Mouse (Mus musculus): ENCODE measurements at regions not wholly inside any gene's neighbourhood (a gene's known extent, or its start where the extent isn't known, plus 50 kb on each side); places are given as distances from the start of the nearest gene placed in this dataset.

DNA sequence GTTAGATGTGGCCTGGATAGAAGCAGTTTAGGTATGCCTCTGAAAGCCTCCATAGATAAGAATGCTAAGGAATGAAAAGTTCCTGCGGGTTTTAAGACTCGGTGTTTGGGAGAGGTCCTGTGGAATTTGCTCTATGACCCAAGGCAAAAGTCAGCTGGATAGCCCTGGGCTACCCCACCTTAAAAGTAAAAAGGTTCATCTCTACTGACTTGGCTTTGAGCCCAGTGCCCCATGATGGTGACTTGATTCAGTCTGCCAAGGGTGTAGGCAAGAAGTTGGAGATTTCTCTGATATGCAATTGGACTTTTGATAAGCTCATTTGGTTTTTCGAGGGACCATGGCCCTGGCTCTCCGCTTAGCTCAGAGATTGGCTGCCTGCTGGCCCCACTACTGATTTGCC, 78.8 kb upstream of the Herc3 start:
- no peak for ATAC-seq (ENCODE audit: low FRiP score, low read depth)
- Histone ChIP-seq H3K27me3 (no peaks in the 10 kb centered on the region), H3K36me3 (no peaks in the 10 kb centered on the region), H3K4me3 (no peak overlapping the region), H3K9me3 (no peaks in the 10 kb centered on the region), H3K9ac (replicated peaks) (no peak overlapping the region), H3K27ac (replicated peaks) (no peak overlapping the region), H3K4me1 (no peaks in the 10 kb centered on the region), H3K4me2 (replicated peaks) (no peak overlapping the region)
- WGBS, result 93% methylated on average over 4 of the region's 4 CpGs

DNA sequence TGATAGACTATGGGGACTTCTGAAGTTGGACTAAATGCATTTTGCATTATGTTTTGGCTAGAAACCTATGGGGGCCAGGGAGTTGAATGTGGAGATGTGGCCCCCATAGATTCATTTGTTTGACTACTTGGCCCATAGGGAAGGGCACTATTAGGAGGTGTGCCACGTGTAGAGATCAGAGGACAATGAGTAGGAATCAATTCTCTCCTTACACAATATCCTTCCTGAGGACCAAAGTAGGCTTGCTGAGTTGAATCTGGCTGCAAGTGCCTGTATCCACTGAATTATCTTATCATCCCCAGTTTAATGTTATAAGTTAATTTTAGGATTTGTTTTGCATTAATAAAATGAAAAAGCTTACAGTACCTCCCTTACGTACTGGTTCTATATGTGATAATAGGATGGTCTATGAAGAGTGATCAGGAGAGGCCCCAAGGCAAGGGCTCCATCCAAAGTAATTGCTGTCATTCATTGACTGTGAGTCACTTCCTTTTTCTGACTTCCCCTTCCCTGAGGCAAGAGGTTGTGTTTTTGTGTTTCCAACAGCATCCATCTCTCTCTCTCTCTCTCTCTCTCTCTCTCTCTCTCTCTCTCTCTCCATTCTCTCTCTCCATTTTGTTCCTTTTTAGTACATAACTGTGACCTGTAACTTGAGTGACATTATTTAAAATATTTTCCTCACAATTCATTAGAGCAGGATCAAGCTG, 74.8 kb upstream of the Herc3 start:
- Histone ChIP-seq H3K4me2 (replicated peaks) (no peak overlapping the region), H3K9ac (replicated peaks) (no peak overlapping the region), H3K9me3 (no peaks in the 10 kb centered on the region), H3K27ac (replicated peaks) (no peak overlapping the region), H3K4me3 (no peak overlapping the region), H3K36me3 (no peaks in the 10 kb centered on the region), H3K4me1 (no peaks in the 10 kb centered on the region), H3K27me3 (no peaks in the 10 kb centered on the region)
- WGBS, result 71% methylated on average over 2 of the region's 2 CpGs
- no peak for ATAC-seq (ENCODE audit: low FRiP score, low read depth)

DNA sequence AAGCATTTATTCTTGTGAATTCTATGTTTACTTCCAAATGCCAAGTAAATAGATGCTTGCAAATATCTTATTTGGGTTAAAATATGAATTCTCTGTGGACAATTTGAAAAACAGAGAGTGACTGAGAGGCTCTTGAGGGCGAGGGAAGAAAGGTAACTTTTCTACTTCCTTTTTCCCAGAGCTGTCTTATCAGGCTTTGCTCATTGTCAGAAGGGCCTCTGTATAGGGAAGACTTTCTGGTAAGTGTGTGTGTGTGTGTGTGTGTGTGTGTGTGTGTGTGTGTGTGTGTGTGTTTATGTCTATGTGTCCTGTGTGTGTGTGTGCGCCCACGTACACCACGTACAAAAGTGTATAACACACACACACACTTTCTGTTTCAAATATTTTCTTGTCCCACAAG, 73.9 kb upstream of the Herc3 start:
- 93% methylated on average over 4 of the region's 4 CpGs for WGBS
- Histone ChIP-seq H3K9ac (replicated peaks) (no peak overlapping the region), H3K9me3 (no peaks in the 10 kb centered on the region), H3K27ac (replicated peaks) (no peak overlapping the region), H3K27me3 (no peaks in the 10 kb centered on the region), H3K4me1 (no peaks in the 10 kb centered on the region), H3K36me3 (no peaks in the 10 kb centered on the region), H3K4me3 (no peak overlapping the region), H3K4me2 (replicated peaks) (no peak overlapping the region)
- no peak for ATAC-seq (ENCODE audit: low FRiP score, low read depth)

DNA sequence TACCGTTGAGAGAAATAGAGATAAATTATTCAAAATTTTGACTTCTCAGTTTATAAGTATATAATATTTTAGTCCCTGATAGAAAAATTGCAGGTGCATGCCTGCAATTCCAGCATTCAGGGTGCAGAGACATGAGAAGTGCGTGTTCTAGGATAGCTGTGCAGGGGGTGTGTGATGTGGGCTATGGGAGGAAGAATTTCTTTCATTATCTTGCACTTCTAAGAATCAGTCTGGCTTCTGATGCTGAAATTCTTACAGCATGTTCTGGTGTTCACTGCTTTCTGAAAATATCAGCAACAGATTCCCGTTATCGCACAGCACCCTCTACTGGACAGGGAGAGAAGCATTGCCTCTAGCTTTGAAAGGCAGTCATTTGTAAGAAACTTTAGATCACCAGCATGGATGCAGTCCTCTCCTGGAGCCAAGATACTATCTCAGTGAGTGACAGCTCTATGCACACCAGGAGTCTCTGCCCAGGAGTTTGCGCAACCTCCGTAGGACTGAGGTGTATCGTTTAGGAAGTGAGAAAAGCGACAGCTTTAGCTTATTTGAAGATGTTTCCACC, 60.5 kb upstream of the Herc3 start:
- Histone ChIP-seq H3K9ac (replicated peaks) (no peak overlapping the region), H3K27me3 (no peaks in the 10 kb centered on the region), H3K4me3 (no peak overlapping the region), H3K27ac (replicated peaks) (no peak overlapping the region), H3K4me2 (replicated peaks) (no peak overlapping the region), H3K36me3 (no peaks in the 10 kb centered on the region), H3K4me1 (no peaks in the 10 kb centered on the region), H3K9me3 (no peaks in the 10 kb centered on the region)
- 23% methylated on average over 8 of the region's 8 CpGs for WGBS
- peak; percentile 38; the same call in 1 of the 2 replicates for ATAC-seq (ENCODE audit: low FRiP score, low read depth)

DNA sequence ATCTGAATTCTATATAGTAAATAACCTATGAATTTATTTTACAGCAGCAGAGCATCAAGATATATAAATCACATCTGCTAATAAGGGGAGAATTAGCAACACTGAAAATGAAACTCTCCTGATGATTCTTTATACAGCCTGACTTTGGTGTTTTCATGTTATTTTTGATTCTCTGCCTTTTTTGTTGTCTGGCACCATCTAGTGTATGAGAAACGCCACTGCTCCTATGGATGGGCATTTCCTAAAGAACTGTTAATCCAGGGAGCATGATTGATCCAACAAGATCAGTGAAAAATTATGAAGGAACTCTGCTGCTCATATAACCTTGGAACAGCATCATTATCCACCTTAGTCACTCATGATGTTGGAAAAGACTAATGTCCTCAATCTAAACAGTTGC, 59.3 kb upstream of the Herc3 start:
- no peak overlapping the region for H3K27ac ChIP-seq (replicated peaks)
- no peaks in the 10 kb centered on the region for H3K4me1 ChIP-seq
- H3K4me2 ChIP-seq (replicated peaks), result no peak overlapping the region
- ATAC-seq (ENCODE audit: low FRiP score, low read depth), result peak; percentile 60; the same call in 1 of the 2 replicates
- no peak overlapping the region for H3K9ac ChIP-seq (replicated peaks)
- H3K36me3 ChIP-seq, result no peaks in the 10 kb centered on the region
- no peak overlapping the region for H3K4me3 ChIP-seq
- H3K27me3 ChIP-seq, result no peaks in the 10 kb centered on the region
- H3K9me3 ChIP-seq, result no peaks in the 10 kb centered on the region
- 5% methylated on average over 1 of the region's 1 CpGs for WGBS
